Mouse (Mus musculus): Measurements from ENCODE around the gene Cdx2.

- TF ChIP-seq MEF2A (IDR thresholded peaks at IDR 0.05; ENCODE audit: borderline replicate concordance, low read depth, low read length) (no peak), MXI1 (IDR thresholded peaks at IDR 0.05; ENCODE audit: low read depth, low read length) (no peak), ZMIZ1 (IDR thresholded peaks at IDR 0.05; ENCODE audit: low read depth, low read length) (no peak)
Measured at GRCm38 (mm10) chr5:147297249-147297648, 9.8 kb downstream of the Cdx2 start.
